Mouse (Mus musculus) lung, postnatal 10 days (tissue): ENCODE measurements around the gene Defb28.

Source experiments
- DNase-seq: peaks from one replicate; pipeline ENCODE4 v3.0.0; 2021

Gene Defb28

GRCm38 (mm10) chr2:152569881-152570280, 51.8 kb downstream of the Defb28 start:
- DNase-seq: no peak

- no peak for DNase-seq
These were observed 52.3 kb downstream of the Defb28 start for GRCm38 (mm10) chr2:152570313-152570712.
